Mouse (Mus musculus) MEL (cell line): ENCODE results near the gene Has3. TPM values are rescaled to one million over a fixed set of nuclear protein-coding genes. Genes with fewer than 3 reads are reported as not detected.
"Not testable (repeated sequence)": the region's sequence is repeated elsewhere in the genome, so short reads cannot be mapped to it uniquely, and the experiment has no call there.

Experiments used
- DNase-seq: peaks from one replicate; pipeline ENCODE4 v3.0.0; 2011; ENCODE audit warnings: low read depth, low spot score
- H3K27ac ChIP-seq: 2 replicates; pipeline ENCODE4 v1.5.1; 2012; ENCODE audit warnings: low read depth, mild to moderate bottlenecking, control low read depth, low read length, moderate library complexity; ENCODE audit not compliant: control insufficient read depth
- H3K27me3 ChIP-seq, 2 experiments: fragments of 150-350 bp in 1 of 2; sonication (generic) in 1 of 2; 2 replicates each; pipeline ENCODE4 v1.6.1; 2012; ENCODE audit warnings: low read length in 2 of 2, mild to moderate bottlenecking in 2 of 2, improper control_type of control experiment in 1 of 2, moderate library complexity in 1 of 2; ENCODE audit not compliant: insufficient read depth in 2 of 2, control insufficient read depth in 1 of 2
- H3K36me3 ChIP-seq, 2 experiments: 2 replicates each; pipeline ENCODE4 v1.6.1; 2012 to 2014; ENCODE audit warnings: low read length in 2 of 2, improper control_type of control experiment in 1 of 2, inconsistent platforms in 1 of 2, mild to moderate bottlenecking in 1 of 2; ENCODE audit not compliant: insufficient read depth in 2 of 2, control insufficient read depth in 1 of 2
- H3K4me1 ChIP-seq, 2 experiments: fragments of 150-350 bp in 1 of 2; sonication (generic) in 1 of 2; 2 replicates each; pipeline ENCODE4 v1.6.1; 2012; ENCODE audit warnings: low read length in 2 of 2, improper control_type of control experiment in 1 of 2, mild to moderate bottlenecking in 1 of 2; ENCODE audit not compliant: insufficient read depth in 2 of 2, control insufficient read depth in 1 of 2
- H3K4me3 ChIP-seq, 2 experiments: fragments of 150-350 bp in 1 of 2; sonication (generic) in 1 of 2; 2 replicates each; pipeline ENCODE4 v1.5.1; 2012; ENCODE audit warnings: low read depth in 2 of 2, low read length in 2 of 2, mild to moderate bottlenecking in 2 of 2, moderate library complexity in 2 of 2, control low read depth in 1 of 2, improper control_type of control experiment in 1 of 2; ENCODE audit not compliant: control insufficient read depth in 1 of 2, insufficient read depth in 1 of 2
- H3K79me2 ChIP-seq: 2 replicates; pipeline ENCODE4 v1.6.1; 2012; ENCODE audit warnings: mild to moderate bottlenecking, low read length, moderate library complexity; ENCODE audit not compliant: control insufficient read depth, poor library complexity, insufficient read depth
- H3K9ac ChIP-seq: 2 replicates; pipeline ENCODE4 v1.6.1; 2012; ENCODE audit warnings: low read depth, mild to moderate bottlenecking, control low read depth, low read length, moderate library complexity; ENCODE audit not compliant: control insufficient read depth, poor library complexity, severe bottlenecking
- H3K9me3 ChIP-seq: fragments of 150-350 bp; sonication (generic); replicated peaks from 2 replicates; pipeline ENCODE4 v1.6.1; 2012; ENCODE audit warnings: mild to moderate bottlenecking, low read length, improper control_type of control experiment, moderate library complexity; ENCODE audit not compliant: insufficient read depth
- CTCF ChIP-seq, 3 experiments: IDR thresholded peaks in 2 of 3; conservative IDR thresholded peaks in 1 of 3; 2 replicates each; pipeline ENCODE4 v1.5.1; 2011 to 2012; ENCODE audit warnings: low read length in 3 of 3, low read depth in 2 of 3, mild to moderate bottlenecking in 2 of 3, improper control_type of control experiment in 1 of 3, inconsistent platforms in 1 of 3, mixed read lengths in 1 of 3, moderate library complexity in 1 of 3; ENCODE audit not compliant: control insufficient read depth in 1 of 3, insufficient read depth in 1 of 3, poor library complexity in 1 of 3, severe bottlenecking in 1 of 3
- HCFC1 ChIP-seq: IDR thresholded peaks from 2 replicates; pipeline ENCODE4 v1.6.1; 2012; ENCODE audit warnings: low read depth, mild to moderate bottlenecking, inconsistent platforms, low read length, improper control_type of control experiment, moderate library complexity
- JUND ChIP-seq: IDR thresholded peaks from 2 replicates; pipeline ENCODE4 v1.6.1; 2011; ENCODE audit warnings: low read depth, mild to moderate bottlenecking, improper control_type of control experiment, low read length
- MAFK ChIP-seq: IDR thresholded peaks from 2 replicates; pipeline ENCODE4 v1.6.1; 2011; ENCODE audit warnings: low read depth, mild to moderate bottlenecking, low read length, improper control_type of control experiment, borderline replicate concordance
- MAX ChIP-seq: IDR thresholded peaks from 2 replicates; pipeline ENCODE4 v1.6.1; 2011; ENCODE audit warnings: low read length, improper control_type of control experiment
- RAD21 ChIP-seq: IDR thresholded peaks from 2 replicates; pipeline ENCODE4 v1.6.1; 2011; ENCODE audit warnings: mild to moderate bottlenecking, low read depth, low read length, improper control_type of control experiment
- RCOR1 ChIP-seq: IDR thresholded peaks from 2 replicates; pipeline ENCODE4 v1.6.1; 2012; ENCODE audit warnings: low read depth, mild to moderate bottlenecking, inconsistent platforms, low read length, improper control_type of control experiment
- SMC3 ChIP-seq: IDR thresholded peaks from 2 replicates; pipeline ENCODE4 v1.6.1; 2011; ENCODE audit warnings: low read depth, low read length, improper control_type of control experiment
- UBTF ChIP-seq: IDR thresholded peaks from 2 replicates; pipeline ENCODE4 v1.6.1; 2012; ENCODE audit warnings: low read depth, mild to moderate bottlenecking, inconsistent platforms, low read length, improper control_type of control experiment, moderate library complexity, borderline replicate concordance; ENCODE audit not compliant: insufficient read depth
- ZC3H11A ChIP-seq: IDR thresholded peaks from 2 replicates; pipeline ENCODE4 v1.6.1; 2012; ENCODE audit warnings: low read depth, mild to moderate bottlenecking, inconsistent platforms, low read length, improper control_type of control experiment
- ZMIZ1 ChIP-seq: IDR thresholded peaks from 2 replicates; pipeline ENCODE4 v1.6.1; 2012; ENCODE audit warnings: low read depth, mild to moderate bottlenecking, inconsistent platforms, low read length, improper control_type of control experiment, moderate library complexity
- polyA plus RNA-seq, 2 experiments: library from polyadenylated mRNA; stranded (reverse) in 1 of 2; unstranded in 1 of 2; fragments of >175 nt in 1 of 2; fragments of >200 nt in 1 of 2; gene quantifications; 2 replicates each; pipeline versions ENCODE4 v1.2.1 to v1.2.4; 2012; ENCODE audit warnings: low replicate concordance in 2 of 2, low read depth in 1 of 2; ENCODE audit not compliant: insufficient read length in 2 of 2, insufficient read depth in 1 of 2, missing spikeins in 1 of 2
- total RNA-seq: library from RNA; depleted of rRNA; stranded (reverse); fragments of 300-350 nt; gene quantifications from 2 replicates; pipeline ENCODE4 v1.2.3, GENCODE M21; 2012

Has3 gene
- total and polyA plus RNA-seq, 3 experiments, result 0.40 to 5.8 TPM; not detected in 1

GRCm38 (mm10) chr8:106925446-106925845, 55.4 kb downstream of the Has3 start:
- peaks cover 8 to 10% of the 10 kb centered on the region in 2 experiments for H3K36me3 ChIP-seq

GRCm38 (mm10) chr8:106927247-106927646, 57.2 kb downstream of the Has3 start:
- Histone ChIP-seq H3K4me1 (no peaks in the 10 kb centered on the region; a peak in 1 of 4 replicates), H3K27ac (no peak overlapping the region), H3K9ac (no peak overlapping the region), H3K27me3 (no peaks in the 10 kb centered on the region), H3K4me3 (no peak overlapping the region), H3K36me3 (peaks cover 5 to 8% of the 10 kb centered on the region in 2 experiments; a peak in 3 of 4 replicates), H3K79me2 (no peaks in the 10 kb centered on the region), H3K9me3 (no peaks in the 10 kb centered on the region)
- TF ChIP-seq CTCF (IDR thresholded peaks at IDR 0.05 in 2 of 3, conservative IDR thresholded peaks at IDR 0.05 in 1 of 3; ENCODE audit: control insufficient read depth in 1 of 3, insufficient read depth in 1 of 3, low read depth in 2 of 3, low read length in 3 of 3, poor library complexity in 1 of 3, severe bottlenecking in 1 of 3) (peak; percentile 39 to 64 (median 53)), ZC3H11A (0 out of 2 replicates have a peak, but pooled peaks have one; percentile 12), MAFK (no peak), UBTF (no peak), SMC3 (peak; percentile 69), RCOR1 (no peak), ZMIZ1 (no peak), RAD21 (peak; percentile 37)
- DNase-seq, result peak; percentile 61

More at GRCm38 (mm10) chr8:106925446-106925845, 55.4 kb downstream of the Has3 start:
- H3K4me1 ChIP-seq, result no peaks in the 10 kb centered on the region; a peak in 1 of 4 replicates
- no peak overlapping the region for H3K9ac ChIP-seq
- DNase-seq, result no peak
- no peak overlapping the region for H3K4me3 ChIP-seq
- H3K79me2 ChIP-seq, result no peaks in the 10 kb centered on the region
- H3K27me3 ChIP-seq, result no peaks in the 10 kb centered on the region
- no peaks in the 10 kb centered on the region for H3K9me3 ChIP-seq
- TF ChIP-seq CTCF (IDR thresholded peaks at IDR 0.05 in 2 of 3, conservative IDR thresholded peaks at IDR 0.05 in 1 of 3; ENCODE audit: control insufficient read depth in 1 of 3, insufficient read depth in 1 of 3, low read depth in 2 of 3, low read length in 3 of 3, poor library complexity in 1 of 3, severe bottlenecking in 1 of 3) (no peak), HCFC1 (no peak), RCOR1 (no peak), JUND (no peak), MAX (no peak)
- no peak overlapping the region for H3K27ac ChIP-seq

GRCm38 (mm10) chr8:106928182-106928581, 58.1 kb downstream of the Has3 start:
- H3K4me3 ChIP-seq, H3K27ac ChIP-seq, DNase-seq, H3K9ac ChIP-seq, H3K79me2 ChIP-seq, H3K4me1 ChIP-seq, H3K27me3 ChIP-seq, H3K36me3 ChIP-seq, H3K9me3 ChIP-seq: not testable (repeated sequence)
